10 mouse cellular contexts compared by ENCODE assay signal in genomic region chr5:20751696-20752095, GRCm38 (mm10).
DNase-seq lines count a peak whose midpoint lies in the region; ATAC-seq and TF ChIP-seq lines count a peak whose summit lies in the region.
"Had no signal": no experiment of that assay in that cellular context is flagged by ENCODE, and none has a peak within 500 bp of the region (broad histone marks: within the 10 kb centered on the region; RNA-seq: fewer than 3 reads in every experiment).

No protein-coding gene starts in this region.

- peak; percentile 19 for DNase-seq in embryo, embryonic 11 days
- no peak for DNase-seq in embryo, embryonic 9.5 days (ENCODE audit: extremely low spot score)
- DNase-seq in adipocyte (ENCODE audit: low spot score) = peak; percentile 27
- peak; percentile 55 for DNase-seq in lung, postnatal 0 days (ENCODE audit: low spot score)
- no peak for DNase-seq in adrenal gland, adult 8-10 months
- no peak for DNase-seq in cerebellum, adult 11 months
- DNase-seq in thymus, postnatal 14 days = no peak
- DNase-seq: layer of hippocampus, adult 9-11 months had no signal

- H3K9ac ChIP-seq in forebrain, embryonic 16.5 days (replicated peaks; ENCODE audit: low read depth, low read length) = 0 out of 2 replicates have a peak overlapping the region, but pooled peaks have one; percentile 26
- no peak overlapping the region for H3K9ac ChIP-seq in lung, postnatal 0 days (replicated peaks; ENCODE audit: low read depth)
- H3K9ac ChIP-seq: liver, embryonic 14.5 days had no signal

- no peaks in the 10 kb centered on the region for H3K9me3 ChIP-seq in forebrain, embryonic 16.5 days (ENCODE audit: control insufficient read depth, low read length)
- no peaks in the 10 kb centered on the region for H3K9me3 ChIP-seq in lung, postnatal 0 days (ENCODE audit: low read length)

- no peak for TF ChIP-seq CTCF in lung, postnatal 0 days (IDR thresholded peaks at IDR 0.05)

- peak; percentile 83 for ATAC-seq in forebrain, embryonic 16.5 days
- ATAC-seq in lung, postnatal 0 days = peak; percentile 64

- H3K4me1 ChIP-seq in forebrain, embryonic 16.5 days (replicated peaks; ENCODE audit: control insufficient read depth, insufficient read depth, low read length) = peaks cover 35% of the 10 kb centered on the region
- no peaks in the 10 kb centered on the region; the same call in 1 of the 2 replicates for H3K4me1 ChIP-seq in lung, postnatal 0 days (ENCODE audit: insufficient read depth, low read depth, low read length)

- peak overlapping the region; percentile 51 for H3K27ac ChIP-seq in forebrain, embryonic 16.5 days (ENCODE audit: low read length)
- H3K27ac ChIP-seq in lung, postnatal 0 days (ENCODE audit: low read length) = peak overlapping the region; percentile 2; the same call in 1 of the 2 replicates
- H3K27ac ChIP-seq: liver, embryonic 14.5 days had no signal

- H3K27me3 ChIP-seq in forebrain, embryonic 16.5 days (replicated peaks; ENCODE audit: control insufficient read depth, insufficient read depth, low read length) = no peaks in the 10 kb centered on the region
- H3K27me3 ChIP-seq in lung, postnatal 0 days (replicated peaks; ENCODE audit: insufficient read depth, low read length) = no peaks in the 10 kb centered on the region

- no peak overlapping the region for H3K4me2 ChIP-seq in forebrain, embryonic 16.5 days (ENCODE audit: low read length)
- H3K4me2 ChIP-seq in lung, postnatal 0 days (replicated peaks; ENCODE audit: low read depth, low read length) = no peak overlapping the region

- no peak overlapping the region for H3K4me3 ChIP-seq in forebrain, embryonic 16.5 days (replicated peaks; ENCODE audit: low read length)
- H3K4me3 ChIP-seq in lung, postnatal 0 days (ENCODE audit: low read depth, low read length) = no peak overlapping the region

- H3K36me3 ChIP-seq in forebrain, embryonic 16.5 days (ENCODE audit: control insufficient read depth, insufficient read depth) = no peaks in the 10 kb centered on the region
- no peaks in the 10 kb centered on the region for H3K36me3 ChIP-seq in lung, postnatal 0 days (ENCODE audit: insufficient read depth, low read length)

- 9% methylated on average over 7 of the region's 7 CpGs for whole genome bisulfite sequencing in forebrain, embryonic 16.5 days
- WGBS in lung, postnatal 0 days = 42% methylated on average over 7 of the region's 7 CpGs

- no peak for TF ChIP-seq EP300 in lung, postnatal 0 days (IDR thresholded peaks at IDR 0.05)

Comparison
In these comparisons a context has a peak if more than half of its experiments do, and no peak if none do; other contexts are left out.
1. DNase-seq: peak in embryo, embryonic 11 days (single experiment), adipocyte (single experiment) and lung, postnatal 0 days (single experiment); none in embryo, embryonic 9.5 days (single experiment), adrenal gland, adult 8-10 months (single experiment), cerebellum, adult 11 months (single experiment) and thymus, postnatal 14 days (single experiment).